Mouse (Mus musculus) liver, embryonic 12.5 days (tissue): ENCODE results near the gene Stim2. TPM values are rescaled to one million over a fixed set of nuclear protein-coding genes. Genes with fewer than 3 reads are reported as not detected.

Experiments
- ATAC-seq: fragments of 200-750 bp; cut with Nextera tagmentation; 2 replicates; pipeline ENCODE4 v1.8.0; 2017; ENCODE audit warnings: moderate number of reproducible peaks, mild to moderate bottlenecking, moderate library complexity
- H3K27ac ChIP-seq: fragments of 300-500 bp; sonication (generic); 2 replicates; pipeline ENCODE4 v1.5.1; 2016; ENCODE audit warnings: mild to moderate bottlenecking
- H3K27me3 ChIP-seq: fragments of 300-500 bp; sonication (generic); replicated peaks from 2 replicates; pipeline ENCODE4 v1.6.1; 2016; ENCODE audit warnings: mild to moderate bottlenecking, moderate library complexity
- H3K36me3 ChIP-seq: fragments of 300-500 bp; sonication (generic); 2 replicates; pipeline ENCODE4 v1.6.1; 2016; ENCODE audit warnings: mild to moderate bottlenecking, moderate library complexity
- H3K4me1 ChIP-seq: fragments of 300-500 bp; sonication (generic); 2 replicates; pipeline ENCODE4 v1.6.1; 2016
- H3K4me2 ChIP-seq: fragments of 300-500 bp; sonication (generic); 2 replicates; pipeline ENCODE4 v1.6.1; 2016; ENCODE audit warnings: mild to moderate bottlenecking, moderate library complexity
- H3K4me3 ChIP-seq: fragments of 300-500 bp; sonication (generic); 2 replicates; pipeline ENCODE4 v1.5.1; 2016; ENCODE audit warnings: mild to moderate bottlenecking, moderate library complexity
- H3K9ac ChIP-seq: fragments of 300-500 bp; sonication (generic); 2 replicates; pipeline ENCODE4 v1.6.1; 2016; ENCODE audit warnings: mild to moderate bottlenecking, moderate library complexity
- H3K9me3 ChIP-seq: fragments of 300-500 bp; sonication (generic); replicated peaks from 2 replicates; pipeline ENCODE4 v1.6.1; 2016; ENCODE audit warnings: mild to moderate bottlenecking, moderate library complexity
- WGBS: fragments of 180-500 bp; shearing (Covaris S2); methylation state at CpG from one replicate; pipeline ENCODE4 v1.1.7; 2016; ENCODE audit not compliant: insufficient replicate concordance; 5-methylcytosine and 5-hydroxymethylcytosine counted together
- polyA plus RNA-seq: library from polyadenylated mRNA; unstranded; fragments of >200 nt; fragmentation: Nextera tagmentation; extraction: Ambion mirVana; gene quantifications from 2 replicates; pipeline ENCODE4 v1.2.1, GENCODE M21; 2016

The Stim2 gene
- polyA plus RNA-seq, 1 experiment from 2014 or later, result 9.1 TPM

DNA sequence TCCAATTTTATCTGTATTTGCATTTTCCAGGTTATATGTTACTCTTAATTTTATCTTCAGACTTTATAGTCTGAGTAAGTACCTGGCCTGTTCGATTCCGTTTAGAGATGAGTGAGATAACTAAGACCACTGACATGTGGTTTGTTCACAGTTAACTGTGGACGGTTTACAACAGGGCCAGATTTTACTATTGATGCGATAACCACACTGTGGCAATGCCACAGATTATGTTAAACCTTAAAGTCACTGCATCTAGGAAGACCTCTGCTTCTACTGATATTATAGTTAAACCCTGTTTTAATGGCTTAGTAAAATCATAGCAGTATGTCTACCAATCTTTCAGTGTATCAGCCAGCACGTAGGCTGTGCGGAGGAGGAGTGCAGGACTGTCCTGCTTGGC, 53.9 kb downstream of the Stim2 start:
- Histone ChIP-seq H3K27me3 (no peaks in the 10 kb centered on the region), H3K27ac (no peak overlapping the region), H3K9ac (no peak overlapping the region), H3K4me2 (no peak overlapping the region), H3K9me3 (no peaks in the 10 kb centered on the region), H3K4me3 (no peak overlapping the region), H3K4me1 (peaks cover 11% of the 10 kb centered on the region; the same call in 1 of the 2 replicates), H3K36me3 (peaks cover 5% of the 10 kb centered on the region; the same call in 1 of the 2 replicates)
- WGBS, result 59% methylated on average over 6 of the region's 6 CpGs
- no peak for ATAC-seq

DNA sequence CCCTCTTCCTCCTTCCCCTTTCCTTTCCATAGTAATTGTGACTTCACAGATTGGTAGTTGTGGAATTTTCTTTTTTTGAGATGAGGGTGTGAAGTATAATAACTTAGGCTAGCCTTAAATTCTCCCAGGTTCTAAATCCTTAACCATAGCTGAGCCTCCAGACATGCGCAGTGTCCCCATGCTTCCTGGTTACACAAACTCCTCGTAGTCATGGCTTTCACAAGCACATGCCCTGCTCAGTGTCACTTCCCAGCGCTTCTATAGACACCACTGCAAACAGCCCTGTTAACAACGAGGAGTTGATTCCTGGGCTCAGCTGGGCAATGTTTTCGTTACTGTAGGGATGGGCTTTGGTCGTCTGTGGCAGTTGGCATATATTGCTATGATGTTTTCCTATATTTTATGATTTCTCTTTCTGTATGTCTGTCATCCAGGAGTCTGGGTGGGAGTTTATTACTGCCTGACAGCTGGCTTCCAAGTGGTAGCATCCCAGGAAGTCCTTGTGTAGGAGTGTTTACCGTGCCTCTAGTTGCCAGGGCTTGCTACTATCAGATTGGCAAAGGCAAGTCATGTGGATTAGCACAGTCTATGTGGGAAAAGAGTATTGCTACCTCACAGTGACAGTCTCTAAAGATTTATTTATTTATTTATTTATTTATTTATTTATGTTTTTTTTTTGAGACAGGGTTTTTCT, 55.5 kb downstream of the Stim2 start:
- Histone ChIP-seq H3K4me3 (no peak overlapping the region), H3K36me3 (peaks cover 11% of the 10 kb centered on the region; the same call in 1 of the 2 replicates), H3K27ac (no peak overlapping the region), H3K27me3 (no peaks in the 10 kb centered on the region), H3K4me2 (no peak overlapping the region), H3K9ac (no peak overlapping the region), H3K9me3 (no peaks in the 10 kb centered on the region), H3K4me1 (0 out of 2 replicates have a peak, but pooled peaks cover 7% of the 10 kb centered on the region)
- 69% methylated on average over 7 of the region's 7 CpGs for WGBS
- ATAC-seq, result no peak

DNA sequence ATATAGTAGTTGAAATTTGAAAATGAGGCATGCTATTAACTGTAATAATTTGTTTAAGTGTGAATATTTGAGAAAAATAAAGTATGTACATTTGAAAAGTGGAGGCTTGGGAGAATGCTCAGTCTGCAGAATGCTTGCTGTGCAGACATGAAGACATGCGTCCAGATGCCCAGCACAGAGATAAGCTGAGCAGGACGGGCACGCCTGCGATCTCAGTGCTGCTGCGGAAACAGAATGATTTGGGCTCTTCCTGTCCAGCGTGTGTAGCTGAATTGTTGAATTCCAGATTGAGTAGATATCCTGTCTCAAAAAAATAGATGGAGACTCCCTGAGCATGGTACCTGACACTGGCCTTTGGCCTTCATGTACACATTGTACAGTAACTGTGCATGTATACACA, 58.0 kb downstream of the Stim2 start:
- Histone ChIP-seq H3K4me1 (peaks cover 12% of the 10 kb centered on the region), H3K27ac (no peak overlapping the region), H3K4me2 (no peak overlapping the region), H3K9me3 (no peaks in the 10 kb centered on the region), H3K36me3 (peaks cover 11% of the 10 kb centered on the region; the same call in 1 of the 2 replicates), H3K9ac (no peak overlapping the region), H3K4me3 (no peak overlapping the region), H3K27me3 (no peaks in the 10 kb centered on the region)
- no peak for ATAC-seq
- 38% methylated on average over 6 of the region's 6 CpGs for WGBS

DNA sequence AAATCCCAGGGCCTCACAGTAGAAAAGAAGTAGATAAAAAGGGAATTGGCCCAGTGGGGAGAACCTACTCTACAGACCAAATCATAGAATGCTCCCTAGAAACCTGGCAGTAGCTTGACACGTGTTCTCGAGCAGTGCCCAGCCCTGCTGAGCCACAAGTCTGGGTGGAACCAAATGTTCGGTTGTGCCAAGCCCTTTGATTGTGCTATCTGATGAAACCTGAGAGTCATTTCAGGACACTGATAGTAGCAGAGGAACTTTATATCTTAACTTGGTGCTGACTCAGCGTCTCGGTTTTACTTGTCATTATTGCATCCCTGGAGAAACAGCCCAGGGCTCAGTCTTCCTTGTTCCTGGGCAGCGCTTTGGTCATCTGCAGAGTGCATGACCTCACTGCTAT, 61.7 kb downstream of the Stim2 start:
- H3K4me3 ChIP-seq, result no peak overlapping the region
- 0 out of 2 replicates have a peak, but pooled peaks cover 6% of the 10 kb centered on the region for H3K36me3 ChIP-seq
- no peak overlapping the region for H3K9ac ChIP-seq
- H3K9me3 ChIP-seq, result no peaks in the 10 kb centered on the region
- peaks cover 8% of the 10 kb centered on the region for H3K4me1 ChIP-seq
- ATAC-seq, result peak; percentile 61
- H3K27me3 ChIP-seq, result no peaks in the 10 kb centered on the region
- H3K27ac ChIP-seq, result no peak overlapping the region
- H3K4me2 ChIP-seq, result no peak overlapping the region
- 38% methylated on average over 6 of the region's 6 CpGs for WGBS

DNA sequence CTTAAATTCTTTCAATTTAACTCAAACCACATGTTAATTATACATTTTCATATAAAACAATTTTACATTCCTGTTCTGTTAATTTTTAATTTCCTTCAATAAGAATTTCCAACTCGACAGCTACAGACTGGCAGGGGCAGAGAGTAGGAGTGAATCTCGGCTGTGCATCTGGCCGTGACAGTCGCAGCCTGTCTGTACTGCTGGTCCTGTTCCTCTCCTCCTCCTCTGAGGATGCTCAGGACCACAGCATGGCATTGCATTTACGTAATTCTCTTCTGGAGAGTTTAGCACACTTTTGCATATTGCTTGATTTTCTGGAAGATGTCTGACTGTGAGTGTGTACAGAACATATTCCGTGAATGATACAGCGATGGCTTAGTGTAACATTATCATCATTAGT, 63.8 kb downstream of the Stim2 start:
- H3K9me3 ChIP-seq, result no peaks in the 10 kb centered on the region
- 0 out of 2 replicates have a peak, but pooled peaks cover 6% of the 10 kb centered on the region for H3K36me3 ChIP-seq
- H3K4me1 ChIP-seq, result peaks cover 8% of the 10 kb centered on the region
- H3K4me3 ChIP-seq, result no peak overlapping the region
- H3K9ac ChIP-seq, result no peak overlapping the region
- no peaks in the 10 kb centered on the region for H3K27me3 ChIP-seq
- 82% methylated on average over 7 of the region's 7 CpGs for WGBS
- H3K27ac ChIP-seq, result no peak overlapping the region
- H3K4me2 ChIP-seq, result no peak overlapping the region
- no peak for ATAC-seq

DNA sequence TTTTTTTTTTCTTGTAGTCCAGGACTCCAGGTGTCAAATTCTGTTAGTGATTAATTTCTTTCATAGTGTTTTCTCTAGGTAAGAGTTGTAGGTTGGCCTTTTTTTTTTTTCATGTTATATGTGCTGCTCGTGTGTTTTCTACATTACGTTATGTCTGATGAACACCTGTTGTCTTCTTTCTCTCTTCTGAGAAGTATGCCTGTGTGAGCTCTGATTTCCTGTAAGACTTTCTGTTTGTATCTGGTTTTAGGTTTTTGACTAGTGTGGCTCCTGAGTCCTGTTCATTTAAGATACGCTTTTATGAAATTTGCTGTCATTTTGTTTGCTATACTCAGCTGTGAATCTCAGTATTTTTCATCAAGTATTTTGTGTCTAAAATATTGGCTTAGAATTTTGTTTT, 69.3 kb downstream of the Stim2 start:
- no peak for ATAC-seq

DNA sequence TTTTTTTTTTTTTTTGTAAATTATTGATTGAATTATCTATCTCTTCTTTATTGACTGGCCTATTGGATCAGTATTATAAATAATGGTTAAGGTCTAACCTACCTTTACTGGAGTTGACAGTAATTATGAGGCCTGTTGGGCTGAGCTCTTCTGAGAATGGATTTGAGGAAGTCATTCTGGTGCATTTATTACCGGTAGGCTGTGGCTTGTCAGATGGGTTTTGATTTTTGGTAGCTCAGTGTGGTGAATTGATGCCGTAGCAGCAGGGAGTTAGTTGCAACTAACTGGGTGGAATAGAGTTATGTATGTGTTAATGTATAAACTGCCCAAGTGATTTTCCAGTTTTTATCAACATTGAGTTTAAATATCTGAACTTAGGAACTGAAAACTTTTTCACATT, 72.2 kb downstream of the Stim2 start:
- 52% methylated on average over 2 of the region's 2 CpGs for WGBS
- H3K4me1 ChIP-seq, result peaks cover 25% of the 10 kb centered on the region
- no peaks in the 10 kb centered on the region for H3K36me3 ChIP-seq
- no peak overlapping the region for H3K27ac ChIP-seq
- H3K4me3 ChIP-seq, result no peak overlapping the region
- no peak overlapping the region for H3K4me2 ChIP-seq
- no peak overlapping the region for H3K9ac ChIP-seq
- H3K27me3 ChIP-seq, result no peaks in the 10 kb centered on the region
- ATAC-seq, result no peak
- H3K9me3 ChIP-seq, result no peaks in the 10 kb centered on the region

More for the DNA sequence above, 69.3 kb downstream of the Stim2 start:
- Histone ChIP-seq H3K27ac (no peak overlapping the region), H3K4me1 (peaks cover 12% of the 10 kb centered on the region; the same call in 1 of the 2 replicates), H3K9ac (no peak overlapping the region), H3K27me3 (no peaks in the 10 kb centered on the region), H3K9me3 (no peaks in the 10 kb centered on the region), H3K36me3 (no peaks in the 10 kb centered on the region), H3K4me3 (no peak overlapping the region), H3K4me2 (no peak overlapping the region)
- WGBS, result 78% methylated on average over 3 of the region's 3 CpGs

DNA sequence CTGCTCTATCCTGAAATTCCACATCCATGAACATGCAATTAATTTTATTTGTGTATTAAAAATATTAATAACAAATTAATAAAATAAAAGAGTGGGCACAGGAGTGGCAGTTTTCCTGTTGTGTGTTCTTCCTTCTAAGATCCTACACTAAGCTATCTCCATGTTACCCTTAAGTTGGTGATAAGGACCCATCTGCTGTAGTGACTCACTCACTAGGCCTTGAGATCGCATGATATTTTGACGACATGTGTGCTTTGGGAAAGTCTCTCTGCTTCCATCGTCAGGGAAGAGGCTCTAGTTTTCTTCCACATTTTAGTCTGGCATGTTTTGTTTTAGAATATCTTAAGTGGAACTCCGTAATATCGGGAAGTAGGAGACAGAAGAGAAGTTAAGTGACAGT, 73.0 kb downstream of the Stim2 start:
- H3K4me2 ChIP-seq, result no peak overlapping the region
- no peaks in the 10 kb centered on the region for H3K9me3 ChIP-seq
- no peak for ATAC-seq
- peaks cover 25% of the 10 kb centered on the region for H3K4me1 ChIP-seq
- no peak overlapping the region for H3K27ac ChIP-seq
- WGBS, result 54% methylated on average over 5 of the region's 5 CpGs
- no peak overlapping the region for H3K9ac ChIP-seq
- H3K36me3 ChIP-seq, result no peaks in the 10 kb centered on the region
- H3K4me3 ChIP-seq, result no peak overlapping the region
- no peaks in the 10 kb centered on the region for H3K27me3 ChIP-seq

DNA sequence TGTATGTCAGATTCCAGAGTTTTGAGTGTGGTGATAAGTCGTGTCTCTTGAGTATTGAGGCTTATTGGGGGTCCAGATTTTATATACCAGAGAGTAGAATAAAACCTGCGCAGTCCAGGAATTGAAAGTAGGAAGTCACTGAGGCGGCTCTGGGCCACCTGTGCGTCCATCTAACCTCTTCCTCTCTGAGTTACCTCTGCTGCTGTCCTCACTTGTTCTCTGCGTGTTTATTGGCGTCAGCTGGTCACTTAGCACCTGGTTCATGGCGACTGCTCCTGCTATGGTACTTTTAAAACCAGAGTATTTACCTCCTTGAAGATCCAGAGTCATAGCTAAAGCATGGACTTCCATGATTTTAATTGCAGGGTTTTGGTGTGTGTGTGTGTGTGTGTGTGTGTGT, 73.4 kb downstream of the Stim2 start:
- Histone ChIP-seq H3K9ac (no peak overlapping the region), H3K4me1 (peaks cover 25% of the 10 kb centered on the region), H3K27me3 (no peaks in the 10 kb centered on the region), H3K4me3 (no peak overlapping the region), H3K27ac (no peak overlapping the region), H3K4me2 (no peak overlapping the region), H3K9me3 (no peaks in the 10 kb centered on the region), H3K36me3 (no peaks in the 10 kb centered on the region)
- ATAC-seq, result no peak
- 75% methylated on average over 7 of the region's 7 CpGs for WGBS

DNA sequence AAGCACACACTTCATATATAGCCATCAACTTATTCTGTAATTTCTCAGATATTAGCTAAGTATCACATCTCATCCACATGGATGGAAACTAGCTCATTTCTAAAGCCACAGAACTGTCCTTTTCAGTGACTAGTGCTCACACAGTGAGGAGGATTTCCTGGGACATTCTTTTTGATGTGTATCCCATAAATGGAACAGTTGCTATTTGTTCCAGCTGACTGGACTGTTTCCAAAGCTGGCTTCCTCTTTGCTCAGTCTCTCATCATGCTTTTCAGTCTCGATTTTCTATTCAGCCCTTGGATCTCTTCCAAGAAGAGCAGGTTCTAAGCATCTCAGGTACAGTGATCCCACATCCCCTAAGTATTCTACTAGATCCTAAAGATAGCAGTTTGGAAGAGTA, 75.0 kb downstream of the Stim2 start:
- H3K4me2 ChIP-seq, result no peak overlapping the region
- WGBS, result 50% methylated on average over 1 of the region's 1 CpGs
- H3K36me3 ChIP-seq, result no peaks in the 10 kb centered on the region
- H3K27me3 ChIP-seq, result no peaks in the 10 kb centered on the region
- H3K4me1 ChIP-seq, result peaks cover 25% of the 10 kb centered on the region
- 0 out of 2 replicates have a peak overlapping the region, but pooled peaks have one; percentile 2 for H3K27ac ChIP-seq
- H3K4me3 ChIP-seq, result no peak overlapping the region
- no peak for ATAC-seq
- no peaks in the 10 kb centered on the region for H3K9me3 ChIP-seq
- H3K9ac ChIP-seq, result no peak overlapping the region

DNA sequence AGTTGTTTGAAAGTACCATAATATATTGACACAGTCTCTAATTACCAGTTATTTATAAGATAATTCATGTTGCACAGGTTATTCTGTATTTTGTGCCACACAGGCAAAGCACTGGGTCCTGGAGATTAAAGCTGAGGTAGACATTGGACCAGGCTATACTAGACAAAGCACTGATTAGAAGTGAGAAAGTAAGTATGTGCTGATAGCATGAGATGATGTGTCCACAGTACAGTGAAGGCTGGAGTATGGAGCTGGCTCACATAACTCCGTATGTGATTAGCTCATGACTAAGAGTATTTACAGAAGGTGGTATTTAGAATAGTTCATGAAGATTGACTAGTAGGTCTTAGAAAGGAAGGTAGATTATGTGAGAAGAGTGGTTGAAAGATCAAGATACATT, 81.7 kb downstream of the Stim2 start:
- Histone ChIP-seq H3K9me3 (no peaks in the 10 kb centered on the region), H3K36me3 (peaks cover 3% of the 10 kb centered on the region; the same call in 1 of the 2 replicates), H3K4me3 (no peak overlapping the region), H3K4me1 (0 out of 2 replicates have a peak, but pooled peaks cover 3% of the 10 kb centered on the region), H3K27me3 (no peaks in the 10 kb centered on the region), H3K27ac (no peak overlapping the region), H3K9ac (no peak overlapping the region), H3K4me2 (no peak overlapping the region)
- WGBS, result 61% methylated on average over 1 of the region's 1 CpGs
- no peak for ATAC-seq

DNA sequence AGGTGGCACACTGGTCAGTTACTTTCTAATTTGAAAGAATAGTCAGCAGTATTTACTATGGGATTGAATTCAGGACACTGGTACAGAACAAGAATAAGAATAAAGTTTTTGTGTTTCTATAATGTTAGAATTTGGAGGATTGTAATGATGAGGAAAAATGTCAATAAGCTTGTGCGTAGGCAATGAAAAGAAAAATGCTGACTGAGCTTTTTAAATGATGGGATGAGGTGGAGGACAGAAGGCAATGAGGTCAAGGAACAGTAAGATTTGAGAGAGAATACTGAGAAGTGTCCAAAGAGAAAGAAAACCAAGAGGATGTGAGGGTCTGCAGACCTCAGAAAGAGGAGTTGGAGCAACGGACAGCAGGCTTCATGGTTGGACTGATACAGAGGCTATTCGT, 89.6 kb downstream of the Stim2 start:
- no peak overlapping the region for H3K4me2 ChIP-seq
- H3K36me3 ChIP-seq, result no peaks in the 10 kb centered on the region
- ATAC-seq, result no peak

More for the DNA sequence above, 89.6 kb downstream of the Stim2 start:
- Histone ChIP-seq H3K4me1 (peaks cover 4% of the 10 kb centered on the region), H3K4me3 (no peak overlapping the region), H3K27ac (no peak overlapping the region), H3K9ac (no peak overlapping the region), H3K27me3 (no peaks in the 10 kb centered on the region), H3K9me3 (no peaks in the 10 kb centered on the region)
- 78% methylated on average over 3 of the region's 3 CpGs for whole genome bisulfite sequencing
